Mouse (Mus musculus): Measurements from ENCODE around the gene Gm20736.
"Not testable (repeated sequence)": the region's sequence is repeated elsewhere in the genome, so short reads cannot be mapped to it uniquely, and the experiment has no call there.

Gm20736 gene

DNA sequence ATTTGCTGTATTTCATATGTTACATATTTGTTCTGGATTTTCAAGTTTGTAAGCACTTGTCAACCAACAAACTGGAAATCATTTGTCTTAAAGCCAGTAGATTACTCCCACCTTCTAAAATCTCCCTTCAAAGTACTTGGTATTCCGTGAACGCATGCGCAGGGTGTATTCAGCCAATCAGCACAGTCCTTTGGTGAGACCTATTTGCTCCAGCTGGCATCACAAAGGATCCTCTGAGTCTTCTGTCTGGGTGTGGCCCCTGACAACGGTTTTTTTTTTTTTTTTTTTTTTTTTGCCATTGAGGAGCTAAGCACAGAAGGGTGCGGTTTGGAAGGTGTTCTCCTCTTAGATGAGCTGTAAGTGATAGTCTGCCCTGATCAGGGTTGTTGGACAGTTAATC lies at the start of gene Gm20736:
Gene Gm20736, plus strand, starts transcription at position 301 of the 400 bp plus-strand sequence.
- not testable (repeated sequence) for DNase-seq (ENCODE audit: low spot score in 2 of 2)
